Mouse (Mus musculus) retina, postnatal 1 day (tissue): ENCODE results near the gene Espnl.

ENCODE experiments used
- DNase-seq: peaks from one replicate; pipeline ENCODE4 v3.0.0-alpha.2; 2012

Espnl gene

GRCm38 (mm10) chr1:91390369-91390768 lies 68.5 kb downstream of the Espnl start:
- DNase-seq: no peak

- DNase-seq: no peak
Observed at GRCm38 (mm10) chr1:91397927-91398259, 76.0 kb downstream of the Espnl start.
